Mouse (Mus musculus): ENCODE results near the gene Slc31a2.
"Not testable (repeated sequence)": the region's sequence is repeated elsewhere in the genome, so short reads cannot be mapped to it uniquely, and the experiment has no call there.

The Slc31a2 gene

DNA sequence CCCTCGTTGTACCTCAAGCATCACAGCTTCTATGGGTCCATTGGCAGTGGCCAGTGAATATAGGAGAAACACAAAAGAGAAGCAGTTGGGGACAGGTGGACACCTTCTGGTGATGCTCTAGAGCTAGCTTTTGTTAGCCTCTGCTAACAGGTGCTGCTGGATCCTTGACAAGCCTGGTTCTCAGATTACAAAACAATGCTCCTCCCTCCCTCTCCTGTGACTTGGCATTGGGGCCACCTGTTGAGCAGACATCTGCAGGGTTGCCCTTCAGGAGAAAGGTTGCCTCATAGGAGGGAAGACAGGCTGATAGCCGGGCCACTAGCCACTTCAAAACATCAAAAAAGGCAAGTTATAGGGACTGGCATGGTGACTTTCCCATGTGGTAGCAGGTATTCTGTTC lies at the start of gene Slc31a2:
Slc31a2 (plus strand) TSS at position 287 of the 400 bp plus-strand sequence.
- no peak for DNase-seq (ENCODE audit: low spot score)

- no peak for DNase-seq (ENCODE audit: low spot score)
Measured at GRCm38 (mm10) chr4:62213490-62213889, 48.9 kb upstream of the Slc31a2 start.

GRCm38 (mm10) chr4:62228391-62228790 lies 34.0 kb upstream of the Slc31a2 start:
- peak; percentile 58 for DNase-seq (ENCODE audit: low spot score)

DNA sequence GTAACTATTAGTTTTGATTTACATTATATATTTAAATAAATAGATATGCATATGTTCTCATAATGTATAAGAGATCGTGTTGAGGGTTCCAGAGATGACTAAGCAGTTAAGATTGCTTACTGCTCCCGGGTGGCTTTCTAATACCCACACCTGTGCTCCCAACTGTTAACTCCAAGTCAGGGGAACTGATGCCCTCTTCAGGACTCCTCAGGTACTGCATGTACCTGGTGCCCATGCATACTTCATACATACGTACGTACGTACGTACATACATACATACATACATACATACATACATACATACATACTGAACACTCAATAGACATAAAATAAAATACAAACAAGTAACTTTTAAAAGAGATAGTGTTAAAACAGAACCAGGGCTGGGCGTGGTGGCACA lies 32.9 kb upstream of the Slc31a2 start:
- peak; percentile 12 for DNase-seq (ENCODE audit: low spot score)

DNA sequence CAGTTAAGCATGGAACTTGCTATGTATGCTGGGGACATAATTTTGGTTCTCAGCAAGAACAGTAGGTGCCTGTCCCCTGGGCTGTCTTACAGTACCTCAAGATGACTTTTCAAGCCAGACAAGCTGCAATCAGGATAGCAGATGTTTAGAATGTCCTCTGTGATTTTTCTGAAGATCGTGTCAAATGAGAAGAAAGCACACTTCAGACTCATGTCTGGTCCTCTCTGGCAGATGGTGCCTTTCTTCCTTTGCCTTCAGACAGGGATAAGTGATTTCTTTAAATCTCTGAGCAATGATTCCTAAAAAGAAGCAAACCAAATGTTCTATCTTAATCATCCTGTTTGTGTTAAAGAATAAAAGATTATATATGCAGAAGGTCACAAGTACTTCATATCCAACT lies 32.2 kb upstream of the Slc31a2 start:
- no peak for DNase-seq (ENCODE audit: low spot score)

- no peak for DNase-seq (ENCODE audit: low spot score)
Measured at GRCm38 (mm10) chr4:62230769-62231168, 31.6 kb upstream of the Slc31a2 start, which contains the start of gene Zfp37. TSS of gene Zfp37 (minus strand) at chr4:62231047.

DNA sequence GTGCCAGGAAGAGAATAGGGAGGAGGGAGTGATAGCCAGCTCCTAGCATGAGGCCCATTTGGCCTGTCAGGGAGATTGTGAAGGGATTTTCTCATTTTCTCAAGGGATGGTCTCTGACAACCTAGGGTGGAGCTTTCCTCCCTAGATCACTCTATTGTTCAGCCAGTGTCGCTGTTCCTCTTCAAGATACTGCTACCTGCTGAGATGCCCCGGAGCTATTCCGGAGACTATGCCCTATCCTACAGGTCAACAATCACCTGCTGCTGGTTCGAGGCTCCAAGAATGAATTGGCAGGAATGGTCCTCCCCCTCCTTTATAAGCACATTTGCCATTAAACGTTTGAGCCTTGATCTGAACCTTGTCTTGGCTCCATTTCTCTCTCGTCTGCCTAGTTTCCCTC lies 21.8 kb upstream of the Slc31a2 start:
- DNase-seq (ENCODE audit: low spot score): no peak

- DNase-seq (ENCODE audit: low spot score): no peak
Measured at GRCm38 (mm10) chr4:62248328-62248727, 14.0 kb upstream of the Slc31a2 start.

DNA sequence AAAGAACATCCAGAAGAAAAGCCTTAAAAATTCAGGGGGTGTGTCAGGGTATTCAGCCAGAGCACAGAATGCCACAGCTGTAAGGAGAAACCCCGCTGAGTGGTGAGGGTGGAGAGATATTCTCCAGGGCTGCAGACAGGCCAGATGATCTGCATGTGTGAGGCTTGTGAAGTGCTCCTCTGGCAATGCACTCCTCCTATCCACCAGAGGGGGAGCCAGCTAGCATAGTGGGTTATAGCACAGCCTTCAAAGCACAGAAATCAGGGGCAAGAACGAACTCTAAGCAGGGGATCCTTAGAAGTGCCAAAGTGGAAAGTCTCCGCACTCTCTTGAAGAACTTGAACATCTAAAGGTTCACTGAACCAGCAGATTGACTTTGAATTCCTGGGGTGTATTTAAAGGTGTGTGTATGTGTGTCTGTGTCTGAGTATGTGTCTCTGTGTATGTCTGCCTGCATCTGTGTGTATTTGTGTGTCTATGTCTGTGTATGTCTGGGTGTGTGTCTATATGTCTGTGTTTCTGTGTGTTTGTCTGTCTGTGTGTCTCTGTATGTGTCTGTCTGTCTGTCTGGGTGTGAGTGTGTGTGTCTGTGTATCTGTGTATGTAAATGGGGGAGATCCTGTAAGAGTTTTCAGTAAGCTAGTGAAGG lies 11.3 kb upstream of the Slc31a2 start:
- DNase-seq (ENCODE audit: low spot score): no peak

DNA sequence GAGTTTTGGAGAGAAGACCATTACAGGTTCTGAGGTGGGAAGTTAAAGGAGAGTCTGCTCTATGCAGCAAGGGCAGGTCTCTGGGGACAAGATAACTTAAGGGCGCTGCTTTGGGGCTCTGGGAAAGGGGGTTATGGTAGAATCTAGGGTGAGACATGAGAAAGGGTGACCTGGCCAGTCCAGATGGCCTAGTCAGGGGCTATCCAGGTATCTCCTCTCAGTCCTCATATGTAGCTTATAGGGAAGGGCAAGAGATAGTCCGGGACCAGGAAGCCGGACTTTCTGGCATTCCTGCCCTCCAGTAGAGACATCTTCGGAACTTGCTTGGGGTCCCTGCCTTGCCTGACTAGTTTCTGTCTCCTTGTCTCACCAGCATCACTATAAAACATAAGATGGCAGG lies 10.6 kb upstream of the Slc31a2 start:
- no peak for DNase-seq (ENCODE audit: low spot score)

GRCm38 (mm10) chr4:62254551-62254950 lies 7.8 kb upstream of the Slc31a2 start:
- no peak for DNase-seq (ENCODE audit: low spot score)

DNA sequence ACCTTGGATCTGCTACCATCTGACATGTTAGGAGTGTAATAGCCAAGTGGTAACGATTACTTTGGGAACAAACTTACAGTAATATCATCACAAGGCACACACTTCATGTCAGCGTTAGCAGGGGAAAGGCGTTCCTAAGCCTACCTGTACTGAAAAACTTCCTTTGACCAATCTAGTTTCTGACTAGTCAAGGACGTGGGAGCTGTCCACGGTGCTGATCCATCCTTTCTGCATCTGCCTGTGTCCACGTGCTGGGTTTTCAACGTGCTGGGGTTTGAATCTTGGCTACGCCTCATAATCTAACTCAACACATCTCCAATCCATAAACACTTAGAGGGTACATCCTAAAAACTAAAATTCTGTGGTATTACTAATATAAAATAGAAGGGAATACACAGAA lies 5.4 kb upstream of the Slc31a2 start:
- DNase-seq (ENCODE audit: low spot score): peak; percentile 60

GRCm38 (mm10) chr4:62263133-62263844 lies 927 bp downstream of the Slc31a2 start:
- DNase-seq (ENCODE audit: low spot score): no peak

DNA sequence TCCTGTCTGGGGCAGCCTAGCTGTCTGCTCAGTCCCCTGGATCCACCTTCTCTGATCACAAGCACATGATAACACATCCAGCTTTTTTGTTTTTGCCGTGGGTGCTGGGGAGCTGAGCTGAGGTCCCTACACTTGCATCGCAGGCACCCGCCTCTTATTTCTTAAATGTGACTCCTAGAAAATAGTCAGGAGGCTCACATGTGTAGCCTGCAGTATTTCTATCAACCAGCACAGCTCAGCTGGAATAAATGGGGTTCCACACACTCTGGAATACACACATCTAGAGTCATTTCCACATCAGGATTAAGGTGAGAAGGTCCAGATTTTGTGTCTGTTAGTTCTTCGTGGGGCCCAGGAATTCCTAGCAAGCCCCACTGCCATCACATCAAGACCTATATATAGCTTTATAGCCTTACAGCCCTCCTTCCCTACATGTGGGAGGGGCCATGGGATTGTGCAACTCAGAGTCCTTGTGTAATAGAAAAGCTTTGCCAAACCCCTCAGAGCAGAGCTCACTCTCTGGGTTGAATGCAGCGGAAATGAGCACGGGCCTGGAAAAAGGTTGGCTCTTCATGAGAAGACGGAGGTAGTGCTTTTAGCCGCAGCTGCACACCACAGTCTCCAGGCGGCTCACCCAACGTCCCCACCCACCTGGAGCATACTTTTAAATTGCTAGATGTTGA lies 2.9 kb downstream of the Slc31a2 start:
- DNase-seq (ENCODE audit: low spot score): no peak

GRCm38 (mm10) chr4:62266016-62266415 lies 3.7 kb downstream of the Slc31a2 start:
- not testable (repeated sequence) for DNase-seq (ENCODE audit: low spot score)

- no peak for DNase-seq (ENCODE audit: low spot score)
Measured at GRCm38 (mm10) chr4:62267101-62267500, 4.7 kb downstream of the Slc31a2 start.

- DNase-seq (ENCODE audit: low spot score): no peak
Measured at GRCm38 (mm10) chr4:62272696-62273095, 10.3 kb downstream of the Slc31a2 start.

- DNase-seq (ENCODE audit: low spot score): no peak
Measured at GRCm38 (mm10) chr4:62273916-62274315, 11.6 kb downstream of the Slc31a2 start.

DNA sequence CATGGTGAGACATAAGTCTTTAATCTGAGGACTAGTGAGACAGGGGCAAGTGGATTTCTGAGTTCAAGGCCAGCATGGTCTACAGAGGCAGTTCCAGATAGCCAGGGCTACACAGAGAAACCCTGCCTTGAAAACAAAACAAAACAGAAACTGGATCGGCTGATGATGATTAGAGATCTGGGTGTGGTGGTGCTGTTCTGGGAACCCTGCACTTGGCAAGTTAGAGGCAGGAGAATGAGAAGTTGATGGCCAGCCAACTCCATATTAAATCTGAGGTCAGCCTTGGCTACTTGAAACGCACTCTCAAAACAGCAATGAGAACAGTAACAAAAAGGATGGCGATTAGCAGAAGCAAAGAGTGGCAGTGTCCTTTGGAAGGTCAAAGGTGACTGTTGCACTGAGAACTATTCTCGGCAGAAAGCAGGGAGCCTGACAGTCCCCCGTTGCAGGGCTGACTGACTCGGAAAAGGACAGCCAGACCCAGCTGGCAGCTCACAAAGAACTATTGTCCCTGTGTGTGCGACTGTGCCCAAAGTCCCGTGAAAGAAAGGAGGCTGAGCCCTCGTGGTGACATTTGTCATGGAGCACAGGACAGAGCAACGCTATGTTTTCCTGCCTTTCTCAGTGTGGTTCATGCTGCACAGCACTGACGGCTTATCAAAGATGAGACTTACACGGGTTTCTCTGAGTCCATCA lies 12.6 kb downstream of the Slc31a2 start:
- no peak for DNase-seq (ENCODE audit: low spot score)

DNA sequence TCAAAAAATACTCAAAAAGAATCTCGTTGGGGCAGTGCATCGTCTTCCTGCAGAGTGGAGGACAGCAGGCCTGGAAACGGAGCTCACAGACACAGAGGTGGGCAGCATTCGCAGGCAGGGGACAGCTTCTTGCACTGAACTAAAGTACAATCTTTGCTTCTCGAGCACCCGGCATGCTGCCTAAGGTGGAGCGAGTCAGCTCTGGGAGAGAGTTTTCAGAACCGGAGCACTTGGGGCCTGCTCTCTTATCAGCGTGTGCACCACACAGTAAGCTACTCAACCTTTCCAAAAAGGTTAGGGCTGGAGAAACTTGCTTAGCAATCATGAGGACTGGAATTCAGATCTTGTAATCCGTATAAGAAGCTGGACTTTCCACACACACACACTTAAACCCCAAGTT lies 14.3 kb downstream of the Slc31a2 start:
- no peak for DNase-seq (ENCODE audit: low spot score)

DNA sequence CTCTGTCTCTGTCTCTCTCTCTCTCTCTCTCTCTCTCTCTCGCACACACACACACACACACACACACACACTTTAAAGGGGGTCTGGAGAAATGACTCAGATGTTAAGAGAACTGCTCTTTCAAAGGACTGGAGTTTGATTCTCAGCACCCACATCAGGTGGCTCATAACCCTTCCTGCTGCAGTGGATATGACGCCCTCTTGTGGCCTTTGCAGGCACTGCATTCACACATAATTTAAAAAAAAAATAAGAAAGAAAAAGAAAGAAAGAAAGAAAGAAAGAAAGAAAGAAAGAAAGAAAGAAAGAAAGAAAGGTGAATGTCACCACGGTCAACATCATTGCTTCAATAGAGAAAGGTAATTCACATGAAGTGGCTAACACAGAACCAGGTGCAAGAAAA lies 14.9 kb downstream of the Slc31a2 start:
- DNase-seq (ENCODE audit: low spot score): no peak

DNA sequence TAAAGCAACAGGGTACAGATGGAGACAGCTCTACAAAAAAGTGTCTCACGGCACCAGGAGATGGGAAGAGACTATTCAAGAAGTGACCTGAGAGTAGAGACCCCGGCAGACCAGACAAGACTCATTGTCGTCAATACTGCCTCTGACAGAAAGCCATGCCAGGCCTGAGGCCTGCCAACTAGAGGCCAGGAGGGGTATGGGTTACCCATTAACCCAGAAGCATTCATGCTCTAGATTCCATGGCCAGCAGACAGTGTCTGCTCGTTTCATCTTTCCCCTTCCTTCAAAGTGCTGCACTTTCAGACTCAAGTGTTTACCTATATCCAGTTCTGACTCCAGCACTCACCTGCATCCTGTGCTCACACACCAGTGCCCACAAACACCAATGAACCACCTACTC lies 15.7 kb downstream of the Slc31a2 start:
- no peak for DNase-seq (ENCODE audit: low spot score)

DNA sequence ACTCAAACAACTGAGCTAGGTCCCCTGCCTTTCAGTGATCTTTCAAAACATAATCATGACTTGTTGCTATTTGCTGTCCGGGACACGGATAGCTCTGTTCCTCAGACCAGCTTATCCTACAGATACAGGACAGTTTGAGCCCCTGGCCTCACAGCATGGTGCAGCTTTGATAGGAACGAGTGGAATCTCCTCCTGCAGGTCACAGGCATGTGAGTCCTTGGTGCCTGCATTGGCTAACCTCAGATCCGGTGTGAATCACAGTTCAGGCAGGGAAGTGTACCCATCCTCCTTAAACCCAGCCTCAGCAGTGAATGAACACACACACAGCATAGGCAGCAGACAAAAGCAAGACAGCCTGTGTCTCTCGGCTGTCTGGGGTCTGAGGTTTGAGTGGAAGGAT lies 19.0 kb downstream of the Slc31a2 start:
- no peak for DNase-seq (ENCODE audit: low spot score)

All from urinary bladder, postnatal 14 days (tissue).